In genomic region chr11:120571122-120571521, GRCm38 (mm10) we compare ENCODE assay signal across 11 mouse cellular contexts. TPM values are rescaled to one million over a fixed set of nuclear protein-coding genes. Genes with fewer than 3 reads are reported as not detected.
DNase-seq lines count a peak whose midpoint lies in the region; ATAC-seq and TF ChIP-seq lines count a peak whose summit lies in the region.
"Had no signal": no experiment of that assay in that cellular context is flagged by ENCODE, and none has a peak within 500 bp of the region (broad histone marks: within the 10 kb centered on the region; RNA-seq: fewer than 3 reads in every experiment).

No protein-coding gene starts in this region.

- no peaks in the 10 kb centered on the region for H3K27me3 ChIP-seq in intestine, embryonic 15.5 days (replicated peaks)
- H3K27me3 ChIP-seq in midbrain, embryonic 14.5 days (ENCODE audit: control insufficient read depth, insufficient read depth, low read length): no peaks in the 10 kb centered on the region

- no peaks in the 10 kb centered on the region for H3K4me1 ChIP-seq in brown adipose tissue, adult 24 weeks (ENCODE audit: control insufficient read depth, insufficient read depth, insufficient read length, low read length)
- H3K4me1 ChIP-seq in intestine, embryonic 15.5 days (replicated peaks): peaks cover 21% of the 10 kb centered on the region
- peaks cover 12% of the 10 kb centered on the region for H3K4me1 ChIP-seq in midbrain, embryonic 14.5 days (ENCODE audit: control insufficient read depth, insufficient read depth, low read length)

- no peaks in the 10 kb centered on the region for H3K9me3 ChIP-seq in intestine, embryonic 15.5 days
- no peaks in the 10 kb centered on the region for H3K9me3 ChIP-seq in midbrain, embryonic 14.5 days (ENCODE audit: control insufficient read depth, low read length)

- peak overlapping the region; percentile 76 for H3K4me3 ChIP-seq in gastrocnemius, adult 2 months
- H3K4me3 ChIP-seq in brown adipose tissue, adult 24 weeks (ENCODE audit: insufficient read depth, low read depth, low read length): peak overlapping the region; percentile 82
- H3K4me3 ChIP-seq in intestine, embryonic 15.5 days (replicated peaks): peak overlapping the region; percentile 96
- H3K4me3 ChIP-seq in midbrain, embryonic 14.5 days (replicated peaks; ENCODE audit: low read depth, low read length): peak overlapping the region; percentile 87

- DNase-seq in gastrocnemius, adult 2 months: no peak
- no peak for DNase-seq in gastrocnemius, postnatal 36 days
- DNase-seq in midbrain, embryonic 14.5 days: no peak
- no peak for DNase-seq in adrenal gland, postnatal 36 days
- DNase-seq in right cerebral cortex, postnatal 36 days (ENCODE audit: low spot score in 2 of 2): no peak
- no peak for DNase-seq in gastrocnemius, postnatal 10 days
- DNase-seq: cerebellum, adult 2 months had no signal

- peak overlapping the region; percentile 93 for H3K9ac ChIP-seq in intestine, embryonic 15.5 days
- H3K9ac ChIP-seq in midbrain, embryonic 14.5 days (replicated peaks; ENCODE audit: low read length): no peak overlapping the region

- 63% methylated on average over 3 of the region's 3 CpGs for WGBS in intestine, embryonic 15.5 days
- 84% methylated on average over 3 of the region's 3 CpGs for WGBS in midbrain, embryonic 14.5 days

- 0 out of 2 replicates have a peak overlapping the region, but pooled peaks have one; percentile 99 for H3K27ac ChIP-seq in gastrocnemius, adult 2 months
- no peak overlapping the region for H3K27ac ChIP-seq in brown adipose tissue, adult 24 weeks (replicated peaks; ENCODE audit: low read depth, low read length)
- 0 out of 2 replicates have a peak overlapping the region, but pooled peaks have one; percentile 34 for H3K27ac ChIP-seq in intestine, embryonic 15.5 days
- no peak overlapping the region for H3K27ac ChIP-seq in midbrain, embryonic 14.5 days (replicated peaks; ENCODE audit: low read depth, low read length)

- intact Hi-C loops in gastrocnemius, adult 2 months (cut with DNase I): no loop called here
- intact Hi-C loops in gastrocnemius, postnatal 36 days (cut with DNase I): no loop called here

- ATAC-seq in intestine, embryonic 15.5 days: no peak
- ATAC-seq in midbrain, embryonic 14.5 days (ENCODE audit: low FRiP score, low TSS enrichment): no peak

- H3K36me3 ChIP-seq in intestine, embryonic 15.5 days: peaks cover 42% of the 10 kb centered on the region
- peaks cover 48% of the 10 kb centered on the region for H3K36me3 ChIP-seq in midbrain, embryonic 14.5 days (ENCODE audit: control insufficient read depth, insufficient read depth, low read length)

- peak overlapping the region; percentile 85 for H3K4me2 ChIP-seq in intestine, embryonic 15.5 days (replicated peaks)
- H3K4me2 ChIP-seq in midbrain, embryonic 14.5 days (ENCODE audit: low read length): peak overlapping the region; percentile 72

- no peak for TF ChIP-seq CTCF in gastrocnemius, adult 2 months (IDR thresholded peaks at IDR 0.05)

RNA-seq across cellular contexts. Expression of gene P4hb, which starts 1.9 kb away (rescaled TPM):
- 100 to 1,000 TPM; 201 to 240 TPM for total RNA-seq in gastrocnemius, adult 2 months (2021)
- 100 to 1,000 TPM; 174 to 203 TPM for total RNA-seq in gastrocnemius, postnatal 36 days (2021)
- 95.0 and 97.3 TPM in 2 replicates for polyA plus RNA-seq in brown adipose tissue, adult 24 weeks (2012; ENCODE audit: insufficient read depth, insufficient read length, missing spikeins)
- polyA plus RNA-seq in intestine, embryonic 15.5 days (2015; fragmentation: Nextera tagmentation; extraction: Ambion mirVana): 992 and 1,107 TPM in 2 replicates
- 241 and 300 TPM in 2 replicates for polyA plus RNA-seq in midbrain, embryonic 14.5 days (2014; fragmentation: Nextera tagmentation; extraction: Ambion mirVana)
- 100 to 1,000 TPM; 490 to 574 TPM for total RNA-seq in adrenal gland, postnatal 36 days (2021)
- 100 to 1,000 TPM; 349 to 414 TPM for total RNA-seq in gastrocnemius, postnatal 10 days (2021)

RNA-seq across cellular contexts. Expression of gene Arhgdia, which starts 10.3 kb away (rescaled TPM):
- 10 to 100 TPM; 72.1 to 89.6 TPM for total RNA-seq in gastrocnemius, adult 2 months (2021)
- 10 to 100 TPM; 73.1 to 77.1 TPM for total RNA-seq in gastrocnemius, postnatal 36 days (2021)
- polyA plus RNA-seq in brown adipose tissue, adult 24 weeks (2012; ENCODE audit: insufficient read depth, insufficient read length, missing spikeins): 117 and 146 TPM in 2 replicates
- 559 and 611 TPM in 2 replicates for polyA plus RNA-seq in intestine, embryonic 15.5 days (2015; fragmentation: Nextera tagmentation; extraction: Ambion mirVana)
- 353 and 438 TPM in 2 replicates for polyA plus RNA-seq in midbrain, embryonic 14.5 days (2014; fragmentation: Nextera tagmentation; extraction: Ambion mirVana)
- total RNA-seq in adrenal gland, postnatal 36 days (2021): 100 to 1,000 TPM; 348 to 361 TPM
- total RNA-seq in gastrocnemius, postnatal 10 days (2021): 100 to 1,000 TPM; 163 to 197 TPM

RNA-seq across cellular contexts. Expression of gene Ppp1r27, which starts 20.2 kb away (rescaled TPM):
- total RNA-seq in gastrocnemius, adult 2 months (2021): 100 to 1,000 TPM; 188 to 418 TPM
- total RNA-seq in gastrocnemius, postnatal 36 days (2021): 100 to 1,000 TPM; 153 to 173 TPM
- polyA plus RNA-seq in brown adipose tissue, adult 24 weeks (2012; ENCODE audit: insufficient read depth, insufficient read length, missing spikeins): 4.1 and 5.5 TPM in 2 replicates
- not detected in 2 replicates for polyA plus RNA-seq in intestine, embryonic 15.5 days (2015; fragmentation: Nextera tagmentation; extraction: Ambion mirVana)
- polyA plus RNA-seq in midbrain, embryonic 14.5 days (2014; fragmentation: Nextera tagmentation; extraction: Ambion mirVana): not detected in 2 replicates
- 1 to 10 TPM in 1 of 2 experiments, under 1 TPM in 1; 0.56 to 1.3 TPM for total RNA-seq in adrenal gland, postnatal 36 days (2021)
- 100 to 1,000 TPM; 156 to 183 TPM for total RNA-seq in gastrocnemius, postnatal 10 days (2021)
- total RNA-seq: left cerebral cortex, postnatal 25 days had no signal
- polyA plus RNA-seq: cerebellum, adult 2 months; urinary bladder, adult 2 months had no signal

RNA-seq across cellular contexts. Expression of gene Mcrip1, which starts 21.6 kb away (rescaled TPM):
- 10 to 100 TPM; 21.7 to 22.1 TPM for total RNA-seq in gastrocnemius, adult 2 months (2021)
- 10 to 100 TPM; 19.9 to 23.8 TPM for total RNA-seq in gastrocnemius, postnatal 36 days (2021)
- polyA plus RNA-seq in brown adipose tissue, adult 24 weeks (2012; ENCODE audit: insufficient read depth, insufficient read length, missing spikeins): 24.6 and 28.0 TPM in 2 replicates
- polyA plus RNA-seq in intestine, embryonic 15.5 days (2015; fragmentation: Nextera tagmentation; extraction: Ambion mirVana): 135 and 142 TPM in 2 replicates
- 268 and 318 TPM in 2 replicates for polyA plus RNA-seq in midbrain, embryonic 14.5 days (2014; fragmentation: Nextera tagmentation; extraction: Ambion mirVana)
- total RNA-seq in adrenal gland, postnatal 36 days (2021): 10 to 100 TPM; 58.0 to 73.4 TPM
- total RNA-seq in gastrocnemius, postnatal 10 days (2021): 10 to 100 TPM; 51.3 to 52.7 TPM

RNA-seq across cellular contexts. Expression of gene Alyref, which starts 27.0 kb away (rescaled TPM):
- total RNA-seq in gastrocnemius, adult 2 months (2021): 10 to 100 TPM; 36.0 to 44.7 TPM
- total RNA-seq in gastrocnemius, postnatal 36 days (2021): 10 to 100 TPM; 36.1 to 41.5 TPM
- polyA plus RNA-seq in brown adipose tissue, adult 24 weeks (2012; ENCODE audit: insufficient read depth, insufficient read length, missing spikeins): 49.2 and 58.8 TPM in 2 replicates
- 406 and 459 TPM in 2 replicates for polyA plus RNA-seq in intestine, embryonic 15.5 days (2015; fragmentation: Nextera tagmentation; extraction: Ambion mirVana)
- 277 and 282 TPM in 2 replicates for polyA plus RNA-seq in midbrain, embryonic 14.5 days (2014; fragmentation: Nextera tagmentation; extraction: Ambion mirVana)
- 10 to 100 TPM; 97.0 to 99.2 TPM for total RNA-seq in adrenal gland, postnatal 36 days (2021)
- total RNA-seq in gastrocnemius, postnatal 10 days (2021): 10 to 100 TPM; 72.1 to 77.3 TPM

Comparison
In these comparisons a context has a peak if more than half of its experiments do, and no peak if none do; other contexts are left out.
1. H3K27ac ChIP-seq: peak in gastrocnemius, adult 2 months (single experiment) and intestine, embryonic 15.5 days (single experiment); none in brown adipose tissue, adult 24 weeks (single experiment) and midbrain, embryonic 14.5 days (single experiment).
2. RNA of gene Ppp1r27, which starts 20.2 kb away (total RNA-seq): 188 to 418 TPM in gastrocnemius, adult 2 months, 156 to 183 TPM in gastrocnemius, postnatal 10 days and 153 to 173 TPM in gastrocnemius, postnatal 36 days; 0.56 to 1.3 TPM in adrenal gland, postnatal 36 days; every median in the first group is over 10 times any median in the second.
3. Peak in every context shown above with its lines, with median percentiles within 50 percentile points of each other: H3K4me3 ChIP-seq.